Mouse (Mus musculus) T-helper 2 cell (primary cell): ENCODE results near the gene Pitpnm3.

ENCODE experiments used
- in situ Hi-C: fragments of 300-600 bp; cut with MboI, MseI; formaldehyde crosslinking; loops from one replicate; pipeline ENCODE4 v1.15.1; 2025; ENCODE audit warnings: high pct_unique_total_duplicates

Pitpnm3 gene

GRCm38 (mm10) chr11:72023581-72023980 lies 112.0 kb downstream of the Pitpnm3 start:
- in situ Hi-C loops = no loop called here

GRCm38 (mm10) chr11:72022827-72023226 lies 112.8 kb downstream of the Pitpnm3 start:
- in situ Hi-C loops = no loop called here

DNA sequence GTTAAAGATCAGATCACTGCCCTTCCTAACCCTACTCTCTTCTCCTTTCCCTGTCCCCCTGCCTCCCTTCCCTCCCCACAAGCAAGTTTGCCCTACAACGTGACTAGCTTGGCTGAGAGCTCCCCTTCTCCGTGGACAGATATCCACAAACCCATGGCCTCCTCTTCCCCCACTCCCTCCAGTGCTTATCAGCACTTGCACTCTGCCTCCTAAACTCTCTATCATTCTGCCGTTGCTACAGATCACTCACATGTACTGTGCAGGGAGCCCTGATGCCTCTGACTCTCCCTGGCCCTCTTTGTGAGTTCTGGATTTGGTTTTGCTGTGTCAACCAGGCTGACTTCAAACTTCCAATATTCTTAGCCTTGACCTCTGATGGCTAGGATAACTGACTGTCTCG lies 114.6 kb downstream of the Pitpnm3 start:
- in situ Hi-C loops = no loop called here

DNA sequence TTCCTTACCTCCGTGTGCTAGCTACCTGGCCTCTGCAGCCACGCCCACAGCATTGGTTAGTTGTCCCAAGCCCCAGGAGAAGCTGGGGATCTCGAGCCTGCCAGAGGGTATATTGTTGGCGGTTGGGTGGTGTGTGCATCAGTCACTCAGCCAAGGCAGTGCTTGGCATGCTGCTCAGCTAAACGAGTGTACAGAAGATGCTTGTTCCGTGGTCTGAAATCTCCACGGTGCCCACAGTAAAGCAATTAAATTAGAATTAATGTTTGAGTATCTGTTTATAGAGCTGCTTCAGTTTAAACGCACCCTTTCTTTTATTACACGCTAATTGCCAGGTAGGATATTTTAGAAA lies 118.4 kb downstream of the Pitpnm3 start:
- in situ Hi-C loops = no loop called here

DNA sequence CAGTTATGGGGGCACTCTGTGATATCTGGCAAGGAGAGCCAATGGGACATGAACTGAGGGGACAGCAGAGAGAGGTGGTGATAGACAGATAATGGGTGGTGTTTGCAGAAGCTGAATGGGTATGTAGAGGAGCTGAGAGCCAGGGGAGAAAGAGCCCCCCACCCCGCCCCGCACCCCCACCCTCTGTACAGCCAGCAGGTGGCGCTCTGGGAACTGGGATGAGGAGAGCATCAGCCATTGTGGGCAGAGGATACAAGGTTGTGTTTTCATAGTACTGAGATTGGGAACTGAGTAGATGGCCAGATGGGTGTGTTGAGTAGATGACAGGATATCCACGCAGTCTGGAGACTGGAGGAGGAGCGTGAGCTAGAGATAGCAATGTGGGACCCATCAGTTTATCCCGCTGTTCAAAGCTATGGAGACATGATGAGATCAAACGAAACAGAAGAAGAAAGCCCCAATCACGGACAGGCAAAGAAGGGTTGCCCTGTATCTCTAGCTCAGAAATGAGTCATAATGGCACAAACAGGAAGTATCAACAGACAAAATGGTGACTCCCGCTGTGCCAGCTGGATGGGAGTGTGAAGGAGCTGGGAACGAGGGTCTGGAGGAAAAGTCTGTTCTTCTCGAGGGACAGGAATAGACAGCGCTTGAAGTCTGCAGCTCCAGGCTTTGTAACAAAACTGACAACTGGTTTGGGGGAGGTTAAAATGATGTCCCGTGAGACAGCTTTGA lies 118.9 kb downstream of the Pitpnm3 start:
- in situ Hi-C loops = no loop called here

DNA sequence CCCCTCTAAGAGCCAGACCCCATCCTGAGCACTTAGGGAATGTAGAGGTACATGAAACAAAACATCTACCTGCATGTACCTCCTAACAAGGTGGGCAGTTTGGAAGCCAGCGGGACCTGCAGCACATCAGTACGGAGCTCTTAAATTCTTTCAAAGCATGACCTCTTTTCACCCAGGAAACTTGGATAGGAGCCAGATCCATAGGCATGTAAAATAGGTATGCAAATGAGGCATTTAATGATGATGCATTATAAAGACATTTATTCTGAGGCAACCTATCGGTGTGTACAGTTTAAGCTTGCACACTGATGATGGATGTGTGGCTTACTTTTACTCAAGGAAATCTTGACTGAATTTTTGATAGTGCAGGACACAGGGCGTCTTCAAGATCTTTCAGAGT lies 120.9 kb downstream of the Pitpnm3 start:
- in situ Hi-C loops = no loop called here

DNA sequence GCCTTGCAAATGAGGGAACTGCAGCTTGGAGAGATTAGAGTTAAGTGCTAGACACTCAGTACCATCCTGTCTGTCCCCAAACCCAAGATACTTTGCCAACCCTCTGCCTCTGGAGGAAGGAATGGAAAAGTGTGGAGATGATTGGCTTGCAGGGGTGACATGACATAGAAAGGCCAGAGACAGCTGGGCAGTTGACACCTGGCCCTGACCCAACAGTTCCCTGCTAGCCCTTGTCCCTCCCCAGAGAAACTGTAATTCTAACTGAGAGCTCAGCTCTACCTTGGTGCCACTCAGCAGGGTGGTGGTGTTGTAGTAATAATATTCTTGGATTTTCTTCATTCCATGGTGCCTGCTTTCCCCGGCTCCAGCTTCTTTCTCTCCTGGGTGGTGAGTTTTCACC lies 123.6 kb downstream of the Pitpnm3 start:
- in situ Hi-C loops = no loop called here

GRCm38 (mm10) chr11:72010940-72011722 lies 124.4 kb downstream of the Pitpnm3 start:
- in situ Hi-C loops = no loop called here

DNA sequence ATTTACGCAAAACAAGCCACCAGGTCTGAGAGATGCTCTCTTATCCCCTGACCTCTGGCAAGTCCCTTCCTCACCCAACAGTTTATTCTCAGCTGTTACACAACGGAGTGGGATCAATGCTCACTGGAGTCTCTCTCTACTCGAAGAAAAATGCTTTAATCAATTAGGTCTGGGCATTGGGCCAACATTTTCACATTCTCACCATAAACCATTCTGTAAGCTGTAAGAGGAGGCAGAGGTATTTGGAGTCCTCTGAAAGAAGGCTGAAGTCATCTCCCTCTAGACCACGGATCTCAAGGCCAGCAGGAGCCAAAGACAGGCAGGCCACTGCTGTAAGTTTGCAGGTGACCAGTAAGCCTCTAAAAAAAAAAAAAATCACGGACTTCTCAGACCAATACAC lies 125.2 kb downstream of the Pitpnm3 start:
- in situ Hi-C loops = no loop called here

- in situ Hi-C loops = no loop called here
Observed at GRCm38 (mm10) chr11:72005547-72005946, 130.0 kb downstream of the Pitpnm3 start.

DNA sequence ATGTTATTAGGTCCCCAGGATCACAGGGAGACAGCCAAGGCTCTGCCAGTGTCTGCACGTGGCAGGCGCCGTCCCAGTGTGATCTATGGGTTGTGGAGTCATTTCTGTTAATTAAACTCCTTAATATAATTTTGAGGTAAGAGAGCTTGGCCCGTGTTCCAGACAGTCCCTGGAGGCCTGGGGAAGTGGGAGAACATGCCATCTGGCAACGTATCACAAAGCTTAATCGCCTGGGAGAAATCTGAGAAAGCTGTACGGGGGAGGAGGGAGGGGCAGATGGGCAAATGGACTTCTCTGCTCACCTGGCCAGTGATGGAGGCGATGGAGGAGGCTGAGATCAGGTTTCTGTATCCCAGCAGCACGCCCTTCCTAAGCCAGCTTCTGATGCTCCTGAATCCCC lies 132.4 kb downstream of the Pitpnm3 start:
- in situ Hi-C loops = no loop called here

GRCm38 (mm10) chr11:72002138-72002853 lies 133.3 kb downstream of the Pitpnm3 start:
- in situ Hi-C loops = no loop called here

DNA sequence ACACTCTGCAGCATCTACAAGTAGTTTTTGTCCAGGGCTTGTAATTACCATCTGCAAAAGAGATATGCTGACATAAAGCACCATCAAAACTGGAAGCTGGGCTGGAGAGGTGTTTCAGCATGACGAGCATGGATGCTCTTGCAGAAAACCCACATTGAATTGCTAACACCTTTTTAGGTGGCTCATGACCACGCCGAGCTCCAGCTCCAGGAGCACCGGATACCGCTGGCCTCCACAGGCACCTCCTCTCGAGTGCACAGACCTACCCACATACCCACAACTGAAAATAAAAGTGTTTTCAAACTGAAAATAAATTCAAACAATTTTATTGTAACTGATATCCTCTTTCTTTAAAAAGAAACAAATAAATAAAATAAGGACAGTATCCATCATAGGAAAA lies 135.4 kb downstream of the Pitpnm3 start:
- in situ Hi-C loops = no loop called here
